Mouse (Mus musculus) CD4-positive, CD25-positive, alpha-beta regulatory T cell (primary cell): ENCODE measurements around the gene Adat2. TPM values are rescaled to one million over a fixed set of nuclear protein-coding genes. Genes with fewer than 3 reads are reported as not detected.

Source experiments
- polyA plus RNA-seq: library from polyadenylated mRNA; unstranded; fragments of 100-300 nt; shearing (Covaris generic); gene quantifications from one replicate; pipeline ENCODE4 v1.2.1, GENCODE M21; 2017

Gene Adat2
- polyA plus RNA-seq: 2.6 TPM

DNA sequence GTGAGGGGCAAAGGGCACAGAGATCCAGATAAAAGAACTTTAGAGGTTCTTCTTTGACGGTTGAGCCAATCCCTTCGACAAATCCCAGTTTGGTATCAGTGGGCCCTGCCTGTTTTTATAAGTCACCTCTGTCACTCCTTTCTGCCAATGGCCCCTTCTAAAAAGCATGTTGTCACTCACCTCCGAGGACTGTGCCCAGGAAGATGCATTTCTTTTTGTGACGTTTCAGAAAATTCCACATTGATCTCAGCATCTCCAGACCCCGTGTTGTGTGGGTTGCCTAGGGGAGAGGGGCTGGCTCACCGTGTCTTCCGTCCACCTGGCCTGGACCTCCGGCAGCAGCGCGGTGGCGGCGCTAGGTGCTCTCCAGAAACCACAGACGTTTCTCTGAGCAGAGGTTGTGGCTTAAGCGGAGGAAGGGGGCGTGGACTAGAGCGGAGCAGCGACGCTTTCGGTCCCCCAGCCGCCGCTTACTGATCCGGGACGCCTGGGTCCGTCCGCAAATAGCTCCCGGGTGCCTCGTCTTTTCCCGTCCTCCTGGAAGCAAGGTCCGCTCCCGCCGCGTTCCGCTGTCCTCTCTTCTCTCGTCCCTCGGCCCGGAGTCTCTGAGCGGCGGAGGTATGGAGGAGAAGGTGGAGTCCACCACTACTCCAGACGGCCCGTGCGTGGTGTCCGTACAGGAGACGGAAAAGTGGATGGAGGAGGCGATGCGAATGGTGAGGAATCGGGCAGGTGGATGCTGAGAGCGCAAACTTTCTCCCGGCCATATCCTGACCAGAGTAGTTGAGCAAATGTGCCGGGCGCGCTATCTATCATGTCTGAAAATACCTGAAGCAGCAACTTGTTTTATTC is at the start of gene Adat2, which contains the start of gene Pex3:
TSS of gene Adat2 (plus strand) at position 249 of the 852 bp plus-strand sequence.
TSS of gene Pex3 (minus strand) at position 497 of the 852 bp plus-strand sequence.

Other genes starting within 250 kb of the Adat2 start
- 11.9 TPM for gene Phactr2, start 78.5 kb upstream of the Adat2 start, polyA plus RNA-seq
- 37.2 TPM for gene Fuca2, start 53.4 kb upstream of the Adat2 start, polyA plus RNA-seq
- gene Pex3, start 248 bp downstream of the Adat2 start, polyA plus RNA-seq: 34.3 TPM